Mouse (Mus musculus): Measurements from ENCODE around the gene Cbarp. TPM values are rescaled to one million over a fixed set of nuclear protein-coding genes. Genes with fewer than 3 reads are reported as not detected.

Gene Cbarp
- polyA plus RNA-seq, 1 experiment from 2014 or later: 4.7 TPM

DNA sequence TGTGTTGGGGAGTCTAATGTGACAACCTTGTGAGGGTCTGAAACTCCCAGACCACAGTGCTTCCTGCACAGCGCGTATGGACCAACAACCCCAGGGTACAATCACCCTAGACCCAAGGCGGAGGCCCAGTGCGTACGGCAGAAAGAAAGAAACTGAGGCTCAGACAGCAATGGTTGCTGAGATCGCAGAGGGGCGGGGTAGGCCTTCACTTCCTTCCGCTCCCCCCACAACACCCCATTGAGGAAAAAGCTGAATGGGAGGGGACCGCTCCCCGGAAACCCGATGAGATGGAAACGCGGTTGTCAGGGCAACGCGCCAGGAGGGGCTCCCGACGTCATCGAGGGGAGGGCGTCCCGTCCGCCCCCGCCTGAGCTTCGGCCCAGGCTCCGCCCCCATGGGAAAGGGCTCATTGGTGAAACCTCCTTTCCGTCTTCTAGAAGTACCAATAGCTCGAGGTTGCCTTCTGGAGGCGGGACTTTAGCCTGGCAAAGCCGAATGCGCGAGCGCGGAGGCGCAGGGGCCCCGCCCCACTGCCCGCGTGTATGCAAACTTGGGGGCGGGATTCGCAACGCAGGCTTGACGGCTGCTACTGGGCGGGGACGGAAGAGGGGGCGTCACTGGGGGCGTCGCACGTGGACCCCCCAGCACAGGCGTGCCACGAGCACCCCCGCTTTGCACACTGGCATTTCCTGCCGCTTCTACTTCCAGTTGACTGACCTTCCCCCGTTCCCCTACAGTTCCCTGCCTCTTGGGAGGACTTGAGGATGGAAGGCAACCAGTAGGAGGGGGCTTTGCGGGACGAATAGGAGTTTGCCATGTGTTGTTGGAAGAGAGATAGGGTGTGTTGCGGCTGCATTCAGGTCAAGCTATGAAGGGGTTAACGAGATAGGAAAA lies 19.2 kb upstream of the Cbarp start:
- no peaks in the 10 kb centered on the region for H3K27me3 ChIP-seq (ENCODE audit: low read depth, poor library complexity, severe bottlenecking)
- DNase-seq (ENCODE audit: low spot score): peak; percentile 90
- no peaks in the 10 kb centered on the region for H3K9me3 ChIP-seq (replicated peaks)
- peak overlapping the region; percentile 87 for H3K27ac ChIP-seq
- WGBS: under 1% methylated on average over 55 of the region's 55 CpGs
- H3K4me1 ChIP-seq: peaks cover 98% of the 10 kb centered on the region
- peaks cover 47% of the 10 kb centered on the region for H3K36me3 ChIP-seq
- H3K4me3 ChIP-seq: peak overlapping the region; percentile 47

DNA sequence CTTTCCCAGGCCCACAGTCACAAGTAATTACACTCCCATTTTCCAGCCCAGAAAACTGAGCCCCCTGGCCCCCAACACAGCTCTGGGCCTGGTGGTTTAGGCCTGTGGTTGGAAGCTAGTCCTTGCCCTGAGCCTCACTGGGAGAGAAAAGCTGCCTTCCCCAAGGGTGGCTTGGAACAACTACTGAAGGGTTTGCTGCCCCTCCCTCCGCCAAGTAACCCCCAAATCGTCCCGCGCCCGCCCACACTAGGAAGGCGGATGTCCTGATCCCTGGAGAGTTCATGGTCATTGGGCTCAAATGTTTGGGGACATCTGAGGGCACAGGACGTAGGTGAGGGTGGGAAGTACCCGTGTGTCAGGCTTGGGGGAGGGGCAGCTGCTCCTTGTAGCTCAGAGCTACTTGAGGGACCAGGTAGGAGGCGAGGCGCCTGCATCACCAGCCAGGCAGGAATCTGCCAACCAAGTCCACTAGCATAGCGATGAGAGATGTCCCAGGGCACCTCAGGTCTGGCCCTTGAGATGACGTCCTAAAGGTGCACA lies 18.5 kb upstream of the Cbarp start:
- H3K9me3 ChIP-seq (replicated peaks): no peaks in the 10 kb centered on the region
- H3K27me3 ChIP-seq (ENCODE audit: low read depth, poor library complexity, severe bottlenecking): no peaks in the 10 kb centered on the region
- H3K4me3 ChIP-seq: peak overlapping the region; percentile 47
- DNase-seq (ENCODE audit: low spot score): peak; percentile 64
- peaks cover 54% of the 10 kb centered on the region for H3K36me3 ChIP-seq
- peak overlapping the region; percentile 87 for H3K27ac ChIP-seq
- peaks cover 98% of the 10 kb centered on the region for H3K4me1 ChIP-seq
- 7% methylated on average over 12 of the region's 12 CpGs for WGBS

DNA sequence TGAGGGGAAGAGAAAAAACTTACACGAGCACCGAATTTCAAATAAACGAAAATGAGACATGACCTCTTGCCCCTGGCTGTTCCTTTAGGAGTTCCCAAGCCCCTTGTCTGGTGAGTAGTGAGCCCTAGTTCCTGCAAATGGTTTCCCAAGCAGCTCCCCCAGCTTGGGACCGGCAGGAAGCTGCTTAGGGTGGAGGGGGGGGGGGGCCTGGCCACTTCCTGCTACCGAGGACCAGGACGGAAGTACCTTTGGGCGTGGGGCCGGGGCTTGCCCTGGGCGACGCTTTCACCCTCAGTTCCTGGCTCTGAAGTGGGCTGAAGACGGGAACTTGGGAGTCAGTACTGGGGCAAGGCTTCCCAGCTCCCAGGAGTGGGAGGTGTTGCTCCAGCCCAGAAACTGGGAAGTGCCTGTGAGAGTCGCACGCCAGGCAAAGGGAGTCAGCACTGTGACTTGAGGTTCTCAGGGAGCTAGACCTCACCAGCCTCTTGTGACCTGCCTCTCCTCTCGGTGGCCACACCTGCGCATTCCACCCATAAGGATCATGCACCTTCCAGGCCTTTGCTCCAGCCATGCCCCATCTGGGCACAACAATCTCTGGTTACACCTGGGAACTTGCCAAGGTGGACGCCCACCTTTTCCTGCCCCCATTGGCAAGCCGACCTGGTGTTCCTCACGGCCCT lies 17.8 kb upstream of the Cbarp start:
- H3K27me3 ChIP-seq (ENCODE audit: low read depth, poor library complexity, severe bottlenecking): no peaks in the 10 kb centered on the region
- peak overlapping the region; percentile 87 for H3K27ac ChIP-seq
- H3K4me3 ChIP-seq: peak overlapping the region; percentile 47
- no peaks in the 10 kb centered on the region for H3K9me3 ChIP-seq (replicated peaks)
- WGBS: 11% methylated on average over 18 of the region's 18 CpGs
- DNase-seq (ENCODE audit: low spot score): peak; percentile 74
- peaks cover 99% of the 10 kb centered on the region for H3K4me1 ChIP-seq
- peaks cover 60% of the 10 kb centered on the region for H3K36me3 ChIP-seq

DNA sequence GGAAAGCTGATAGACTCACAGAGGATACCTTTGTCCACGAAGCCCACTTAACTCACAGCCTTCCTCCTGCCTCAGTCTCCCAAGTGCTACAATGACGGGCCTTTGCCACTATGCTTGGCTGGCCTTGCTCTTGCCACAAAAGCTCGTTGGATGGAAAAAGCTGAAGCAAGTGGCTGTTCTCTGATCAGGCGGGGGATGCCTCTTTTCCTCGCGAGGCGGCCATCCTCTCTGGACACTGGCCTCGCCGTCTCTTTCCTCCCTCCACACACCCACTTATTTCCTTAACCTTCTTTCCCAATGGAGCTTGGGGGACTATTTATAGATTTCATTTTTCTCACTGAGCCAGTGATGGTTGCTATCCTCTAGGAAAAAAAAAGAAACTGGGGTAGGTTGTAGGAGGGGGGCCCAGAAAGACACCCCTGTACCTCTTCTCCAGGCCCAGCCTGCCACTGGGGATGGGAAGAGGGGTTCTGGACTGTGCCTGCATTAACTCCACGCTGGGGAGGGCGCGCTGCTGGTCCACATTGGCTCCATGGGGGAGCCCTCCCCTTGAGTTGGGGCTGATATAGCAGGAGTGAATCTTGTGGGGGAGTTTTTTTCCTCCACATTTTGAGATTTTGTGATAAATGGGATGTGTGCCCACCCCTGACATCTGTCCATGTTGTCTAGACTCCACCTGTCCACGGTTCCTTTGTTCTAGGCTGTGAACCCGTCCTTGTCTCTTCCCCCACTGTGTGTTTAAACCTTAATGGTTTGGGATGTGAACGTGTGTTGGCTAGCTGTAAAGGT lies 16.7 kb upstream of the Cbarp start:
- Histone ChIP-seq H3K36me3 (peaks cover 70% of the 10 kb centered on the region), H3K27me3 (ENCODE audit: low read depth, poor library complexity, severe bottlenecking) (no peaks in the 10 kb centered on the region), H3K4me1 (peaks cover 100% of the 10 kb centered on the region), H3K9me3 (replicated peaks) (no peaks in the 10 kb centered on the region), H3K27ac (peak overlapping the region; percentile 58; the same call in 1 of the 2 replicates), H3K4me3 (0 out of 2 replicates have a peak overlapping the region, but pooled peaks have one; percentile 28)
- DNase-seq (ENCODE audit: low spot score): no peak
- WGBS: 72% methylated on average over 15 of the region's 15 CpGs

DNA sequence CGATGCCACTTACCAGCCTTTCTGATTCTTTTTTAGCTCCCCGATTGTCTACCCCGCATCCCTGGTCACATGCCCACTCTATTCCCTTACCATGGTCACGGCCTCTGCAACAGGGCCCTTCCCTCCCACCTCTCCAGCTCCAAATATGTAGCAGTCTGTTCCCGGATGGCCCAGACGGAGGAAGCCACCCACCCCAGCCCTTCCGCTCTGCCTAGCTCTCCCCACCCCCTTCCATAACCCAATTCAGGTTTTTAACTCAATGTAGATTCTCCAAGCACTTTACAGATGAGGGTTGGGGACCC lies 16.1 kb upstream of the Cbarp start:
- Histone ChIP-seq H3K27ac (peak overlapping the region; percentile 58; the same call in 1 of the 2 replicates), H3K27me3 (ENCODE audit: low read depth, poor library complexity, severe bottlenecking) (no peaks in the 10 kb centered on the region), H3K4me3 (peak overlapping the region; percentile 28; the same call in 1 of the 2 replicates), H3K4me1 (peaks cover 100% of the 10 kb centered on the region), H3K36me3 (peaks cover 76% of the 10 kb centered on the region), H3K9me3 (replicated peaks) (no peaks in the 10 kb centered on the region)
- 75% methylated on average over 7 of the region's 7 CpGs for whole genome bisulfite sequencing
- DNase-seq (ENCODE audit: low spot score): no peak

DNA sequence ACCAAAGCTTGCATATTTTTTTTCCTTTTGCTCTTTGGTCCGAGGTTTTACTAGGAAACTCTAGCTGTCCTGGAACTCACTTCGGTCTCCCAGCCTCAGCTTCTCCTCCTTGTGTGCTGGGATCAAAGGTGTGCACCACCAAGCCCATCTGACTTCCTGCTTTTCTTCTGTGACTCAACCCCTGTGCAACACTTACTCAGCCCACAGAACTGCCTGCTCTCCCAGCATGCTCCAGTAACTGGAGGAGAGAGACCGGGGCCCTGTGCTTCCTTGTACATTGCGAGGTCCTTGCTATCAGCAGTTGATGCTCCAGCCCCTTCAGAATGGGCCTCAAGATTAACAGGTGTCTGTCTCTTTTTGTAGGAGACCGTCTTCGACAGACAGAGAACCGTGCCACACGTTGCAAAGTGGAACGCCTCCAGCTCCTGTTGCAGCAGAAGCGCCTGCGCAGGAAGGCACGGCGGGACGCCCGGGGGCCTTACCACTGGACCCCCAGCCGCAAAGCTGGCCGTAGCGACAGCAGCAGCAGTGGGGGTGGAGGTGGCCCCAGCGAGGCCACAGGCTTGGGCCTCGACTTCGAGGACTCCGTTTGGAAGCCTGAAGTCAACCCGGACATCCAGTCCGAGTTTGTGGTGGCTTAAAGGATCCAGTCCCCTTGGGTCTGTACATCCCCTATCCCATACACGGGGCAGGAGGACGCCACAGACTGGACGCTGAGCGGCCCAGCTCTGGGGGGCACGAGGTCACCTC lies 15.5 kb upstream of the Cbarp start:
- Histone ChIP-seq H3K36me3 (peaks cover 81% of the 10 kb centered on the region), H3K4me1 (peaks cover 95% of the 10 kb centered on the region), H3K27ac (peak overlapping the region; percentile 53), H3K27me3 (ENCODE audit: low read depth, poor library complexity, severe bottlenecking) (no peaks in the 10 kb centered on the region), H3K4me3 (peak overlapping the region; percentile 28), H3K9me3 (replicated peaks) (no peaks in the 10 kb centered on the region)
- no peak for DNase-seq (ENCODE audit: low spot score)
- WGBS: 90% methylated on average over 29 of the region's 29 CpGs

DNA sequence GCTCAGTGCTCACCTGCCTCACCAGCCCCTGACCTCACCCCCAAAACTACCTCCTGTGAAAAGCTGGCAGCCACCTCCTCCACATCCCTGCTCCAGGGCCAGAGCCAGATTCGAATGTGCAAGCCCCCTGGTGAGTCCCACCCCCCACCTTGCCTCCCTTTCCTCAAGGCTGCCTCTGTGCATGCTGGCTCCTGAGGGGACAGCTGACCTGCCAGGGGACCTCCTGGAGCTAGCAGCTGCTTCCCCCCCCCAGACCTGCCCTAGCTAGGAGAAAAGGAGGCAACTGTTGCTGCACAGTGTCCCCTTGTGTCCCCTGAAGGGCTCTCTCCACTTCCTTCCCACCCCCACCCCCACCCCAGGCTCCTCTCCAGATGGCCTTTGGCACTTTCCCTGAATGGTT lies 14.6 kb upstream of the Cbarp start:
- Histone ChIP-seq H3K27me3 (ENCODE audit: low read depth, poor library complexity, severe bottlenecking) (no peaks in the 10 kb centered on the region), H3K4me3 (peak overlapping the region; percentile 23), H3K36me3 (peaks cover 90% of the 10 kb centered on the region), H3K27ac (peak overlapping the region; percentile 10; the same call in 1 of the 2 replicates), H3K4me1 (peaks cover 86% of the 10 kb centered on the region), H3K9me3 (replicated peaks) (no peaks in the 10 kb centered on the region)
- DNase-seq (ENCODE audit: low spot score): no peak
- 57% methylated on average over 1 of the region's 1 CpGs for WGBS

DNA sequence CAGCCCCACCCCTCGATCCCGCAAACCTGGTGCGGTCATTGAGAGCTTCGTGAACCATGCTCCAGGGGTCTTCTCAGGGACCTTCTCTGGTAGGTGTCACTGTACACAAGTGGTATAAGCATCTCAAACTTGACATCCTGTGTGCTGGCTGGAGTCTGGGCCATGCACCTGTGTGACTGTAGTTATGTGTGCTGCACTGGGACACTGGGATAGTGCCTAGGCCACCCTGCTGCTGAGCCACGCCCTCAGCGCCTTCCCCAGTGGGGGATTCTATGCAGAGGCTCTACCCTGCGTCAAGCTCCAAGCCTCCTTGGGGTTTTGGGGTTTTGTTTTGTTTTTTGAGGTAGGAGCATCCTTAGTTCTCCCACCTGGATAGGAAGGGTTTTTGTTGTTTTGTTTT lies 13.7 kb upstream of the Cbarp start:
- Histone ChIP-seq H3K27me3 (ENCODE audit: low read depth, poor library complexity, severe bottlenecking) (no peaks in the 10 kb centered on the region), H3K9me3 (replicated peaks) (no peaks in the 10 kb centered on the region), H3K4me1 (peaks cover 77% of the 10 kb centered on the region), H3K27ac (no peak overlapping the region), H3K36me3 (peaks cover 94% of the 10 kb centered on the region), H3K4me3 (peak overlapping the region; percentile 93)
- DNase-seq (ENCODE audit: low spot score): no peak
- 90% methylated on average over 7 of the region's 7 CpGs for WGBS

DNA sequence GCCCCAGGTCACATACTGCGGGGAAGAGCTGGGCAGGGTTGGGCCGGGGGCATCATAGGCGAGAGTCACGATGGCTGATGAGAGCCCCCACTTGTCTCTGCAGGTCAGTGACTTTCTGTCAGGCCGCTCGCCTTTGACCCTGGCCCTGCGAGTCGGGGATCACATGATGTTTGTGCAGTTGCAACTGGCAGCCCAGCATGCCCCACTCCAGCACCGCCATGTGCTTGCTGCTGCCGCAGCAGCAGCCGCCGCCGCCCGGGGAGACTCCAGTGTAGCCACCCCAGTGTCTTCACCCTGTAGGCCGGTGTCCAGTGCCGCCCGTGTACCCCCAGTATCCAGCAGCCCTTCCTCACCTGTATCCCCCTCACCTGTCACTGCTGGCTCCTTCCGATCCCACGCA lies 13.1 kb upstream of the Cbarp start:
- peak overlapping the region; percentile 22; the same call in 1 of the 2 replicates for H3K27ac ChIP-seq
- peak overlapping the region; percentile 93 for H3K4me3 ChIP-seq
- no peaks in the 10 kb centered on the region for H3K9me3 ChIP-seq (replicated peaks)
- 89% methylated on average over 19 of the region's 19 CpGs for WGBS
- DNase-seq (ENCODE audit: low spot score): no peak
- H3K36me3 ChIP-seq: peaks cover 89% of the 10 kb centered on the region
- peaks cover 70% of the 10 kb centered on the region for H3K4me1 ChIP-seq
- H3K27me3 ChIP-seq (ENCODE audit: low read depth, poor library complexity, severe bottlenecking): no peaks in the 10 kb centered on the region

DNA sequence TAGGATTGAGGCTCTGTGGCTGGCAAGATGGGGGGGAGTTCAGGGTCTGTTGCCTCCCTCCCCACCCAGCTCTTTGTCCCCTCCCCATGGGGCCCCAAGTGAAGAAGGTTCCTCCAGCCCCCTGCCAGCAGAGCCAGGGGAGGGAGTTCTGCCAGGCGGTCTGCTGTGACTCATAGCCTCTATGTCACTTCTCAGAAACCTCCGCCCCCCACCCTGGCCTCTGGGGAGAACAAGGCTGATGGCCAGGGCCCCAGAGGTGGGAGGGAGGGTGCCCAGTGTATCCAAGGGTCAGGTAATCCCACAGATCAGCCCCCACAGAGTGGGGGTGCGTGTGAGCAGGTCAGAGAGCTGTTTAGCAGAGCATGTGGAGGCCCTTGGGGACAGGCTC lies 12.2 kb upstream of the Cbarp start:
- H3K9me3 ChIP-seq (replicated peaks): no peaks in the 10 kb centered on the region
- peaks cover 89% of the 10 kb centered on the region for H3K36me3 ChIP-seq
- H3K27ac ChIP-seq: peak overlapping the region; percentile 100
- WGBS: 46% methylated on average over 3 of the region's 3 CpGs
- peak overlapping the region; percentile 93 for H3K4me3 ChIP-seq
- H3K27me3 ChIP-seq (ENCODE audit: low read depth, poor library complexity, severe bottlenecking): no peaks in the 10 kb centered on the region
- H3K4me1 ChIP-seq: peaks cover 65% of the 10 kb centered on the region
- no peak for DNase-seq (ENCODE audit: low spot score)

DNA sequence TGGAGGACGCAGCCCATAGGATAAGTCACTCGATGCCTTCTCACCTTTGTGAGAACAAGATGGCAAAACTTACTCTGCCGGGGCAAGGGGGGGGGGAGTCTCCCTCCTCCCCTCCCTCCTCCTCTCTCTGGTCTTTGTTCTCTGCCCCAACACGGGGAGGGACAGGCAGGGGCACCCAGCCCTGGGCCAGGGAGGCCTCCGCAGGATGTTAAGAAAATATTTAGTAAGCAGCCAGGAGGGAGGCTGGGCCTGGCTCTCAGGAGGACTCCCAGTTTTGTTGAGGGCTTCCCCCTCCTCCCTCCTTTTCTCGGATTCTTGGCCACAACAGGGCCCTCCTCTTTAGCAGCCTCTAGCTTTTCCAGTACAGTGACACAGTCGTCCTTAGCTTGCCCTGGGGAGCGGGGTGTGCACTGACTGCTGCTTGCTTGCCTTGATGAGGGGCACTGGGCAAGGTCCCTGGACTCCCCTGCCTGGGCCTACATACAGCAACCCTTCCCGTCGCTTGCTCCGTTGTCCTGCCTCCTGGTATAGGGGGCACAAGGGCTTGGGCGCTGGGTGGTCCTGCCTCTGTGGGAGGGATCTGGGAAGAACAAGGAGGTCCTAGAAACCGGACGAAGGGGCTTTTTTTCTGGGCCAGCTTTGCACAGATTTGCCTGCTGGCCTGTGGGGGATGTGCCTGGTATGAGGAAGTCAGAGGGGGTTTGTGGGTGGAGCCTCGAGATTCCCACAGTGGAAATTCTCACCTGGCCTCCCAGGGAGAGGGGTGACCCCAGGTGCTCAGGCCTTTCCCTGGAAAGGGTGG lies 11.6 kb upstream of the Cbarp start:
- no peaks in the 10 kb centered on the region for H3K27me3 ChIP-seq (ENCODE audit: low read depth, poor library complexity, severe bottlenecking)
- no peaks in the 10 kb centered on the region for H3K9me3 ChIP-seq (replicated peaks)
- peaks cover 65% of the 10 kb centered on the region for H3K4me1 ChIP-seq
- peaks cover 85% of the 10 kb centered on the region for H3K36me3 ChIP-seq
- peak overlapping the region; percentile 100 for H3K27ac ChIP-seq
- DNase-seq (ENCODE audit: low spot score): peak; percentile 49
- H3K4me3 ChIP-seq: peak overlapping the region; percentile 93
- 15% methylated on average over 15 of the region's 15 CpGs for WGBS

Measured in limb, embryonic 10.5 days (tissue).